Mouse (Mus musculus) adrenal gland, adult 2 months (tissue): Measurements from ENCODE around the gene Itga1. TPM values are rescaled to one million over a fixed set of nuclear protein-coding genes. Genes with fewer than 3 reads are reported as not detected.
A peak's percentile ranks its signal among the peaks of the same experiment; 100 is the strongest.

ENCODE experiments used
- DNase-seq: peaks from one replicate; pipeline ENCODE4 v3.0.0; 2021
- polyA plus RNA-seq: library from polyadenylated mRNA; depleted of rRNA; stranded (reverse); fragments of >200 nt; gene quantifications from 2 replicates; pipeline ENCODE4 v1.2.3, GENCODE M21; 2012
- total RNA-seq, 2 experiments: library from RNA; stranded (reverse); gene quantifications; 2 replicates each; pipeline ENCODE4 v1.2.3; 2021

The Itga1 gene
- total and polyA plus RNA-seq, 3 experiments: 3.8 to 32.4 (median 30.7) TPM

DNA sequence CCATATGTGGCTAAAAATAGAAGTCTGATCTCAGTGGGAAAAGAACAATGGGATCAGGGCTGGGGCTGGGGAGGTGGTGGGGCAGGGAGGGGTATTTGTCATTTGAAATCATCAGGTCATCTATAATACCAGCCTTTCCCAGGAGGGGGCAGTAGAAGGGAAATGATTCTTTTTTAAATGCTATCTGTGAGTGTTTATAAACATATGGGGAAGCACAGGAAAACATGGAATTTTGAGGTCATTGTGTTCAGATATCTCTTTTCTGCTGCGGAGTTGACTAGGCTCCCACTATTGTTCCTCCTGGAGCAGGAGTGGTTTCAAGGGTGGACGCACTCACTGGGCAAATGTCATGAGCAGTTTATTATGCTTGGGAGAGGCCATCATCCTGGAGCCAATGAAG, 114.6 kb downstream of the Itga1 start:
- peak; percentile 20 for DNase-seq

DNA sequence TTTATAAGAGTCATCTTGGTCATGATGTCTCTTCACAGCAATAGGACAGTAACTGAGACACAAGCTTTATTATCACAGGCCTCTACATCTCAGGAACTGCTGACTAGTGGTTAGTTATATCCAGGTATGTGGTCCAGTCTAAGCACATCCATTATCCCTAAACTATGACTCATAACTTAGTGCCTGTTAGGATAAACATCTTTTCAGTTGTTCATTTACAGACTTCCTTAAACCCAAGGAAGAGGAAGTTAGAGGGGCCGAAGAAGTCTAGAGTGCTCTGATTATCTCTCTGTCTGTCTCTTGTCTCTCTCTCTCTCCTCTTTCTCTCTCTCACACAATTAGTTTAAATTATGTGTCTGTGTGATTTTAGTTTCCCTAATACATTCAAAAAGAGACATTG, 117.1 kb downstream of the Itga1 start:
- no peak for DNase-seq

DNA sequence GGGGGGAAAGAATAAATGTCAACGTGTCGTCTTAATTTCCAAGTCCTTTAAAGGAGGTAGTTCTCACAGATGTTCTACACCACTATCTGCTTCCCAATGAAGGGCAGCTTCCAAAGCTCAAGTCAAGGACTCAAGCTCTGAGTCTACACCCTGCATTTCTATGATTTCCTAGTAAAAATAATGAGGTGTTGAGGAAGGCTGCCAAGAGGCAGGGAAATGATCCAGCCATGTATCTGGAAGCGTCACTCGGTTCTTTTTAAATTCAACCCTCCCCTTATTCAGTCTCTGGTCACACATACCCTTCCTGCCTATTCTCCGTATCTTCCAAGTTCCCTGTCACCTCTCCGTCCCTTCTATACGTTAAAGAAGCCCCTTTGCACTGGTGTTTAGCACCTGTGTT, 118.6 kb downstream of the Itga1 start:
- no peak for DNase-seq

DNA sequence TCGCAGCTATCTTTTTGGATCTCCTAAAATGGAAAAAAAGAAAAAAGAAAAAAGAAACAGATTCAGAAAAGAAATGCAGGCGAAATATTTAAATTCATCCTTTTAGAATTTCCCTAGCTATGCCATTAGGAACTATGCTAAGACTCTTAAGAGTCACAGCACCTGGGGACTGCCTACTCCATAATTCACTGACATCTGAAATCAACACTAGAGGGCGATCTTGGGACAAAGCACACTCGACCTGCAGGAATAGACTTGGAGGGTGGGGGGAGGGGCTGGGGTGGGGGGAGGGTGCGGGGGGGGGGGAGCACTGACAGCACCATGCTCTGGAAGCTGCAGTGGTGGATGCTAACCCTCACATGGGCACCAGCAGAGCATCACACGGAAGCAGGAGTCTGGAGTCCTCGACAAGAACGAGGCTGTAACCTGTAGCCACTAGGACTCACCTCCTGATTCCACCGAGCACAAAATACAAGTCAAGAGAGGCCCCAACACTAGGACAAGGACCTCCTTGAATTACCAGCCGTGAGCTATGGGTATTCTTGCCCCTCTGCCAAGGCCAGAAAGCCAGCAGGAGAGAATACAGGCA, 120.8 kb downstream of the Itga1 start:
- DNase-seq: no peak

DNA sequence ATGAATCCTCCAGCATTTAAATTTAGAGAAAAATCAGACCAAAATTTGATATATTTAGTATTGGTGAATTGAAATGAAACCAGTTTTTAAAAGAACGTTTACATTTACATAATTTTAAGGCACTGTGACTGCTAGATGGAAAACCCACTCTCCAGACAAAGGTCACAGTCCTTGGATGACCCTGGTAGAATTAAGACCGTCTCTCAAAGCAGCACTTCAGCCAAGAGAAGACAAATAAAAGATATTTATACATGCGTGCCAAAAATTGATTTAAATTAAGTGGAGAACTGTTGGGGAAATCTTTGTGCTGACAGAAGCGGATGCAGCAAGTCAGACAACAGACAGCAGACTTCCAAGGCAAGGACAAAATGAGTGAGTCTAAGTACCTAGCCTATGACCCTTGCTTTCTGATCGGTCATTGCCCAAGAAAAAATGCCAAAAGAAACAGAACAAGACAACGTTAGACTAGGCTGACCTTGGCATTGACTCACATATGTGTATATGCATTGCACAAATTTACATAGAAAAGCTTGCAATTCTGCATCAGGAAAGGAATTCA, 127.2 kb downstream of the Itga1 start:
- no peak for DNase-seq

DNA sequence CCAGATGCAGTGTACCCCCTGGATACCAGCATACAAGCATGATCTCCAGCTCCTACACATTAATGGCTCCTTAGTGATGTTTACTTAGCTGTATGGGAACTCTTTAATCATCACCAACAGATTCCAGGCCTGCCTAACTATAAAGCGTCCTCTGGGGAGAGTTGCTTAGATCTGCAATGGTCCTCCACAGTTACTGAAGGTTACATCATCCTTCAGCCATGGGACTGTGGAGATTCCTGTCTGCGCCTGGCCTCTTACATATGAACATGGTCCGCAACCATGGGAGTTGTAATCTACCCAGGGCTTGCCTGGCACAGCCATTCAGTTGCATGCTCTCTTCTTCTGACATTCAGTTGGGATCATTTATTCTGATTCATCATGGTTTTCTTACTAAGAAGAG, 129.9 kb downstream of the Itga1 start:
- DNase-seq: no peak

DNA sequence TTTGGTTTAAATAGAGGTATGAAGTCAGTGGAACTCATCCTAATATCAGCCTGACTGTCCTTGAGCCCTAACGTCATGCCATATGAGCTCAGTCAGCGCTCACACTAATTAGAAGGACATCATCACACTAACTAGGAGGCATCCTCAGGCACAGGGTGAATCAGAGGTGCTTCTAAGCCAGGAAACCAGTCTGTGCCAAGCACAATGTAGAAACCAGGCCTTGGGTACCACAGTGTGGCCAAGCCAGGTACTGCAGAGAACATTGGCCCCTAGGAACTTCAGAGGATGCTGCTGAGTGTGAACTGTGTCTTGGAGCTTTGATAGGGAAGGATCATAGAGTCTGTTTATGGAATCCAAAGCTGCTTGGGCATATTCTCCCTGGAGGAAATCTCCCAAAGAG, 137.5 kb downstream of the Itga1 start:
- DNase-seq: peak; percentile 92

DNA sequence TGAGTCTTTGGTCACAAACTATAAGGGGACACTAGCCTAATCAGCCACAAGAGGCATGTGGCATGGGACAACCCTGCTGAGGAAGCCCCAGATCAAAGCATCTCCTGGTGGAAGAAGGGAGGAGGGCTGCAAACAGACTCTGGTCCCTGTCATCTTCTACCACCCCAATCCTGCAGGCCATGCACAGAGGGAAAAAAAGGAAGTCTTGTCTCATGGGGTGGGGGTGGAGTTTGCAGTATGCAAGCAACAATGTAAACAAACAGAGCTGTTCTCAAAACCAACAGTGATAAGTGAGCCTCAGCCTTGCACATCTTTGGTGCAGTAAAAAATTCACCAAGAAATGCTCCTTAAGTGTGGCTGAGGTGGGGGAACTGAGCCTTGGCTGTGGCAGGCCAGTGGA, 147.2 kb downstream of the Itga1 start:
- no peak for DNase-seq

DNA sequence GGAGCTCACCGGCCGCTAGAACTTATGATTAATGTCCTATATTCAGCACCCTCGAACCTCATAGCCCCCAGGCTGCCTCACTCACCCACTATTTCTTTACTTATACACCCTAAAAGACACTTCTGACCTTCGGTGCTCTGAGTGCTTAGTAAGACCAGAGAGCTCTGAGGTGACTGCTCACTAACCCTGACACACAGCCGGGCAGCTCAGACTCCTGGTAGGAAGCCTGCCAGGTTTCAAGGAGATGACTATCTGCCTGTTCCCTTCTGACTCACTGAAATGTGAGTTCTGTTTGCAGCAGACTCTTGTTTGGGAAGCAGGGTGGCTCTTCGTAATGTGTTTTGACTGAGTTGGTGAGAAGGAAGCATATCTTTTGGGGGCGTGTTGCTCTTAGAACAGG, 168.2 kb downstream of the Itga1 start:
- peak; percentile 84 for DNase-seq

DNA sequence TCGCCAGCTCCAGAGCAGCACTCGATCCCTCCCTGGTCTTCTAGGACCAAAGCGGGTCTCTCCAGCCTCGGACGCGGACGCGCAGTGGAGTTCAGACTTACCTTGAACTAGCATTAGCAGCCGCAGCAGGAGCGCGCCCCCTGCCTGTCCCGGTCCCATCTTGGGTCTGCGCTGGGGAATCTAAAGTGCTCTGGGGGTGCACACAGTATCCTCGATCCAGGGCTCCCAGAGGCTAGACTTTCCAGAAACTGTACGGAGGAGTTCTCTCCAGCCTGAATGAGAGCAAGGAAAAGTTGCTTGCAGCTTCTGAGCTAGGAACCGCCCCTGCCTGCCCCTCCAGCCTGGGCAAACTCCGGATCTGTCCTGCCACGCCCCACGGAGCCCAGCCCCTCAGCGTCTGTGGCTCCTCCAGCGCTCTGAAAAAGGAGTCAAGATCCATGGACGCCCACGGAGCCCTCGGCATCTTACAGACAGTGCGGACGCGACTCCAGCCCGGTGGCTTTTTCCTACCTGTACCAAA, 169.9 kb downstream of the Itga1 start, which contains the start of gene Itga2:
Gene Itga2 (minus strand): TSS at position 326 of the 520 bp plus-strand sequence.
- DNase-seq: peak; percentile 77

DNA sequence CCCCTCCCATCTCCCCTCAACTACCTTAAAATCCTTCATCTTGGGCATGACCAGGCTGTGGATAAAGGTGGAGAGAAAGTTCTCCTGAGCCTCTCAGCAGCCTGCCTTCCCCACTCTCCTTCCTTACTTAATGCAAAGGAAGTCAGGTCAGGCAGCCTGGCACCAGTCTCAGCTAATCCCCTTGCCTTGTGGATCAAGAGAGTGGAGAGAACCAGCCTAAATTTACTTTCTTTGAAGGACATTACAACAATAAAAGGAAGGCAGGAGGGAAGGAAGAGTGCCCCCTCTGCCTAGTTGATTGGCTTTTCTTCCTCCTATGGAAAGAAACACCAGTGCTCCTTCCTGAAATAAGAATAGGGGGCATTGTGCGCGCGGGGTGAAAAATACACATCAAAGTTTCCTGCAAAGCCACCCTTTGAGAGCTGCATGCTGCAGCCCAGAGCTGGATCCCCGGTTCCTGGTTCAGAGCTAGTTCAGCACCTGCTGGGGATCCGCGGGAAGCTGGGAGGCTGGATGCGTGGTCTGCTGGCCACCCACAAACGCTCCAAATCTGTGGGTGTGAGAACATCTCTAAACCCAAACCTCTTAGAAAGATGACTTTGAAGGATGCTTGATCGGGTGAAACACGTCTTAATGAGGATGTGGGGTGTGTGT, 170.6 kb downstream of the Itga1 start:
- peak; percentile 7 for DNase-seq

DNA sequence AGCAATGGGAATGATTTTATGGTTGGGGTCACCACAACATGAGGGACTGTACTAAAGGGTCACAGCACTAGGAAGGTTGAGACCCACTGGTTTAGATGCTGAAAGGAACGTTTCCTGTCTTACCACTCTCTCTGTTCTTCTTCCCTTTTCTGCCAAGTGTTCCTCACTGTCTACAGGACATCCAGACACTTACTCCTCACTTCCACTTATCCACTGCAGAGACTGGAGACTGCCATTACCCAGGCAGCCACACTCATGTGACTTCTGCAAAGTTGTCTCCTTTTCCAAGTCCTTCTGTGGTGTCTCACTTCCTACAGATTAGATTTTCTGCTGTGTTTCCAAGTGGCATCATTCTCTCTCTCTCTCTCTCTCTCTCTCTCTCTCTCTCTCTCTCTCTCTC, 177.0 kb downstream of the Itga1 start:
- DNase-seq: no peak

DNA sequence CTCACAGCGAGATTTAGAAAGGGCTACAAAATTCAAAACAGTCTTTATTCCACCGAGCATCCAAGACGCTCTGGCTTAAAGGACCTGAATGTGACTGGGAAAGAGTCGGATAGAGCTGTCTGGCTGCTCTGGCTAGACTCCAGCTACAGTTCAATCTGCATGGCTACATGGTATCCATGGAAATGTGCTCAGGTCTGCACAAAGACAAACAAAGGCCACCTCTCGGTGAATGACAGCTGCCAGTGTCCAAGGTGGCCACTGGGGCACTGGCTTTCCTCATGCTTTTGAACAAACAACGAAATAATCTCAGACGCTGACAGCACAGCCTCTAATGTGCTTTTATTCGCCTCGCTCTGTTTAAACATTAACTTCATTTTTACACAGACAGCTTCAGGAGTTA, 178.4 kb downstream of the Itga1 start:
- no peak for DNase-seq

DNA sequence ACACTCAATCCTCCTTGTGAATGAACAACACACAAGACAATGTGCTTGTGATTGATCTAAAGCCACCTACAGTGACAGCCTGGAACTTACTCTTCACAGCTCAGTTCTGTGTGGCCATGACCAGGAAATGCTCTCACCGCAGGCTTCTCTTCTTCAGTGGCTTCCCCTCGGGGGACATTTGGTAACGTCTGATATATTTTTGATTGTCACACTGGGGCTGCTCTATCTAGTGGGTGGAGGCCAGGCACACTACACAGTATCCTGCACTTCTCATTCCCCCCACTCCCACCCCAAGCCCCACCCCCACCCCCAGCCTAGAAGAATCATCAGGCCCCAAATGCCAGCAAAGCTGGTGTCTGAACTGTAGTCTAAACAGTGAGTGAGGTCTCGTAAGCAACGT, 186.0 kb downstream of the Itga1 start:
- DNase-seq: no peak

DNA sequence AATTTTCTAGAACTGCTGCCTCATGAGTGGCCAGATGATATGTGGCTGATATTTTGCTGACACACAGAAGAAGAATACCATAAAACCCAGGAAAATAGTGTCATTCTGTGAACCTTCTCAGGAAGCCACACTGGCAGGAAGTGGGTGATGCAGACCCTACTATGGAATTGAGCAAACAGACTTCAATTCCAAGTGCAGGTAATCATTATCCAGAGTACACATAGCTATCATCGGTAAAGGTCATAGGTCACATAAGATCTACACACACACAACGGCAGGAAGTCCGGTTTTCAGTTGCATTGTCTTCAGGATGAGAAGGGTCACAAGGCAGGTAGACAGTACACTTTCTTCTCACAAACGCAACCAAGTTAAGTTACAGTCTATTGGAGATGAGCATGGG, 186.8 kb downstream of the Itga1 start:
- DNase-seq: no peak

DNA sequence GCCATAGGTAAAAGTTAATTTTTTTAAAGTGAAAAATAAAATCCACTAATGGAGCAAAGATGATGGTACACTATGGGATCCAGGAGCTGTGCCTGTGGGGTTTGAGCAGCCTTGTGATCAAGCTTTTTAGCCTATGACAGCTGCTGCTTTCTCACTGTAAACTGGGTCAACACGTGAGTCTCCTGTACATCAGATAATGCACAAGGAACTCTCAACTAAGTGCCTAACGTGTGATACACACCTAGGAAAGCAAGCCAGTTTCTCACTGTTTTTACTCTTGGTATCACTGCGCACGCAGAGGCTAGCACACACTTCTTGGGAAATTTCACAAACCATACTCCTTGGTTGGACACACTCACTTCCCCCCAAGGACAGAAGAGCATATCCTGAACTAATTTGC, 187.2 kb downstream of the Itga1 start:
- DNase-seq: no peak

DNA sequence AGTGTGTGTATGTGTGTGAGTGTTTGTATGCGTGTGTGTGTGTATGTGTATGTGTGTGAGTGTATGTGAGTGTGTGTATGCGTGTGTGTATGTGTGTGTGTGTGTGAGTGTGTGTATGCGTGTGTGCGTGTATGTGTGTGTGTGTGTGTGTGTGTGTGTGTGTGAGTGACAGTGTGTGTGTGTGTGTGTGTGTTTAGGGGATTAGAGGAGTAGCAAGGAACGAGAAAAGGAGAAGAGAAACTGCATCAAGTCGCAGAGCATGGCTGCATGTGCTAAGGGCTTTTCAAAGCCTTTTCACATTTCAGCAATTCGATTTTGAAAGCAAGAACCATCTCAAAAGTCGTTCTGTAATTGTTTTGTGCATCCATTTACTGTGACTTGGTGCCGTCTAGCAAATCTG, 191.1 kb downstream of the Itga1 start:
- no peak for DNase-seq

DNA sequence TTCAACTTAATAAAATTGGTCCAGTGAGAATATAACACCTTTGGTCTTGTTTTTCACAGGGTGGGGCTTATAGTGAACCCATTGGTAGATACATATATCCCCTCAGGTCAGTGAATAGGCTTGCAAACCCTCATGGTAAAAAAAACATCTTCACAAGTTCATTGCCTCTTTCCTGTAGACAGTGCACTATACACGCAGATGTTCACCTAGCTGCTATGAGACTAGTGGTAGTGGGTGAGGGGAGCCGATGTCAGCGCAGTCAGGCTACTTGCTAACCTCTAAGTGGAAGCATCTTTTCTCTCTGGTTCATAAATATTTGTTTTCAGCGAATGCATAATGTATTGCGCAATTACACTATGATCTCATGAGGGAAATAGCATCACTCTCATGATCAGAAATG, 192.2 kb downstream of the Itga1 start:
- DNase-seq: no peak

DNA sequence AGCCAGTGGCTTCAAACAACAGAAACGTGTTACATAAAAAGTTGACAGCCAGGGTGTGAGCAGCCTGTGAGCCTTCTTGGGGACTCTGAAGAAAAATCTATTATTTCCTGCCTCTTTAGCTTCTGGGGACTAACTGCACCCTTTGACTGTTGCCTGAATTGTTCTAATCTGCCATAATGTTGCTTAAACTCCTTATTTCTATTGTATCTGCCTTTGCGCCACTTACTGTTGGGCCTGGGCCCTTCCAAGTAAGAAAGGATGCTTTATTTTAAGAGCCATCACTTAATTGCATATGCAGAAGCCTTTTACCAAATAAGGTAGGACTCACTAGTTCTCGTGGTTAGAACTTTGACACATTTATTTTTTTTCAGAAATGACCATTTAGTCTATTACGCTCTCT, 193.9 kb downstream of the Itga1 start:
- DNase-seq: no peak
